Mouse (Mus musculus) lung, postnatal 0 days (tissue): ENCODE data around the gene Bckdhb. TPM values are rescaled to one million over a fixed set of nuclear protein-coding genes. Genes with fewer than 3 reads are reported as not detected.

Experiments
- ATAC-seq: fragments of 200-750 bp; cut with Nextera tagmentation; 2 replicates; pipeline ENCODE4 v1.8.0; 2017; ENCODE audit warnings: moderate library complexity
- DNase-seq: peaks from one replicate; pipeline ENCODE4 v3.0.0-alpha.2; 2016; ENCODE audit warnings: low spot score
- H3K27ac ChIP-seq: fragments of 300-500 bp; sonication (generic); 2 replicates; pipeline ENCODE4 v1.5.1; 2014; ENCODE audit warnings: antibody characterized with exemption, mild to moderate bottlenecking, low read length, mixed read lengths
- H3K27me3 ChIP-seq: fragments of 300-500 bp; sonication (generic); replicated peaks from 2 replicates; pipeline ENCODE4 v1.6.1; 2014; ENCODE audit warnings: low read length, mixed read lengths; ENCODE audit not compliant: insufficient read depth
- H3K36me3 ChIP-seq: fragments of 300-500 bp; sonication (generic); 2 replicates; pipeline ENCODE4 v1.6.1; 2014; ENCODE audit warnings: low read length, mixed read lengths; ENCODE audit not compliant: insufficient read depth
- H3K4me1 ChIP-seq: fragments of 300-500 bp; sonication (generic); 2 replicates; pipeline ENCODE4 v1.6.1; 2014; ENCODE audit warnings: antibody characterized with exemption, low read depth, low read length, mixed read lengths; ENCODE audit not compliant: insufficient read depth
- H3K4me2 ChIP-seq: fragments of 300-500 bp; sonication (generic); replicated peaks from 2 replicates; pipeline ENCODE4 v1.6.1; 2014; ENCODE audit warnings: low read depth, mild to moderate bottlenecking, low read length, moderate library complexity, mixed read lengths
- H3K4me3 ChIP-seq: fragments of 300-500 bp; sonication (generic); 2 replicates; pipeline ENCODE4 v1.5.1; 2014; ENCODE audit warnings: low read depth, low read length
- H3K9ac ChIP-seq: fragments of 300-500 bp; sonication (generic); replicated peaks from 2 replicates; pipeline ENCODE4 v1.6.1; 2014; ENCODE audit warnings: low read depth, mild to moderate bottlenecking
- H3K9me3 ChIP-seq: fragments of 300-500 bp; sonication (generic); 2 replicates; pipeline ENCODE4 v1.6.1; 2016; ENCODE audit warnings: low read length, mixed read lengths
- CTCF ChIP-seq: IDR thresholded peaks from 2 replicates; pipeline ENCODE4 v1.5.1; 2016; ENCODE audit warnings: antibody characterized with exemption, mild to moderate bottlenecking
- EP300 ChIP-seq: IDR thresholded peaks from 2 replicates; pipeline ENCODE4 v1.6.1; 2016; ENCODE audit warnings: antibody characterized with exemption, mild to moderate bottlenecking, control low read depth
- WGBS: fragments of 180-500 bp; shearing (Covaris S2); extraction: QIAGEN DNeasy Blood & Tissue Kit; methylation state at CpG from one replicate; pipeline ENCODE4 v1.1.7; 2014; 5-methylcytosine and 5-hydroxymethylcytosine counted together
- polyA plus RNA-seq: library from polyadenylated mRNA; unstranded; fragments of >200 nt; fragmentation: Nextera tagmentation; extraction: Ambion mirVana; gene quantifications from 2 replicates; pipeline ENCODE4 v1.2.1, GENCODE M21; 2015

Bckdhb gene
- polyA plus RNA-seq, 1 experiment from 2014 or later, result 11.8 TPM

DNA sequence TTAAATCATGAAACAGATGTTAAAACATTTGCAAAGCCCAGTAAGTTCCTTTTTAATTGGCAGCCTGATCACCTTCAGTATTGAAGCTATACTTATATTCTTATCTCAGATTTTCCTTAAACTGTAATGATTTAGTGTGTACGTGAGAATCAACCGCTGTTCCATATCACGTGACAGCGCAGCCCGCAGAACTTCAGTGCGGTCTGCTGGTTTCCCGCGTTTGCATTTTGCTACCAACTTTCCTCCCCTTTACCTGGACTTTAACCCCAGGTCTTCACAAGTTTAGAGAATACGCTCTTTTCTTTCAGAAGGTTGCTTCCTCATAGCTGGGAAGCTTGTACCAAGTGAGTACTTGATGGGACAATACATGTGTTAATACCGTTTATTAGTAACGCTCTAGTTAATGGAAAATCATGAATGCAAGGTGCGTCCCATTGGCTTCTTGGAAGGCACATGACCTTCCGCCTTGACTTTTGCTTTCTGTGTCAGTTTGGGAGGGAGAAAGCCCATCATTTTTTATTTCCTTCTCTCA lies 171.6 kb downstream of the Bckdhb start:
- DNase-seq, result no peak
- H3K36me3 ChIP-seq, result no peaks in the 10 kb centered on the region
- no peak for ATAC-seq

DNA sequence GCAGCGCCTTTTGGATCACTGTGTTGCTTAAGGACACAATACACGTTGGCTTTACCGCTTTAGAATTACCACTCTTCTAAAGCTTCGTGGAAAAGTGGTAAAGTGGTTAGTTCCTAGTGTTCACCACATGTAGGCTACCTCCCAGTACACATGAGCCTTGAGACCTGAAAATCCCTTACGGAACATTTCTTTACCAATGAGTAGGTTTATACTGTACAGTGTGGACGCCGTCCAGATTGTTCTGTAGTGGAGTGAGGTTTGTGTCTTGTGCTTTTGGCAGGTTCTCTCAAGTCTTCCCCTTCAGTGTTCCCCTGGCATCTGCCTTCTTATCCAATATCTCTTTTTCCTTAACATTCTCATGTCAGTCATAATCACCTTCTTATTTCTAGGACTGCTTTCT lies 178.4 kb downstream of the Bckdhb start:
- Histone ChIP-seq H3K4me2 (no peak overlapping the region), H3K4me3 (no peak overlapping the region), H3K27me3 (no peaks in the 10 kb centered on the region), H3K36me3 (no peaks in the 10 kb centered on the region), H3K9me3 (no peaks in the 10 kb centered on the region), H3K4me1 (no peaks in the 10 kb centered on the region), H3K9ac (no peak overlapping the region), H3K27ac (no peak overlapping the region)
- DNase-seq, result no peak
- WGBS, result 92% methylated on average over 7 of the region's 7 CpGs
- no peak for TF ChIP-seq EP300
- TF ChIP-seq CTCF, result no peak
- no peak for ATAC-seq

More for the DNA sequence above, 171.6 kb downstream of the Bckdhb start:
- Histone ChIP-seq H3K27ac (no peak overlapping the region), H3K9ac (no peak overlapping the region), H3K4me1 (no peaks in the 10 kb centered on the region), H3K27me3 (no peaks in the 10 kb centered on the region), H3K4me3 (no peak overlapping the region), H3K9me3 (no peaks in the 10 kb centered on the region), H3K4me2 (no peak overlapping the region)
- 96% methylated on average over 13 of the region's 13 CpGs for WGBS
- TF ChIP-seq EP300, result no peak
- no peak for TF ChIP-seq CTCF

DNA sequence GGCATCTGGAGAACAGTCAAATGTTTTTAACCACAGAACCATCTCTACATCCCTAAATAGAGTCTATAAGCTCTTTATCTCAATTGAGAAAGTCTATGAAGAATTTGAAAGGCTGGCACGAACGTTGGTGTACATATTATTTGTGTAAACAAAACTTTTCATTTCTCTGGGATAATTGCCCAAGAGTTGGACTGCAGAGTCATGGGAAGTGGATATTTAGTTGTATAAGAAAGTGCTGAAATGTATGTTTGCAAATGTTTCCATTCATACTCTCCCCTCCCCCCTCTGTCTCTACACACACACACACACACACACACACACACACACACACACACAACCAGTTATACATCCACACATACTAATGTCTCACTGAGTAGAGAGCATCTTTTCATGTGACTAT lies 181.5 kb downstream of the Bckdhb start:
- Histone ChIP-seq H3K9ac (no peak overlapping the region), H3K27me3 (no peaks in the 10 kb centered on the region), H3K9me3 (no peaks in the 10 kb centered on the region), H3K36me3 (no peaks in the 10 kb centered on the region), H3K27ac (no peak overlapping the region), H3K4me2 (peak overlapping the region; percentile 45; the same call in 1 of the 2 replicates), H3K4me3 (no peak overlapping the region), H3K4me1 (no peaks in the 10 kb centered on the region)
- peak; percentile 27 for DNase-seq
- 9% methylated on average over 2 of the region's 2 CpGs for WGBS
- no peak for TF ChIP-seq EP300
- no peak for TF ChIP-seq CTCF
- no peak for ATAC-seq

DNA sequence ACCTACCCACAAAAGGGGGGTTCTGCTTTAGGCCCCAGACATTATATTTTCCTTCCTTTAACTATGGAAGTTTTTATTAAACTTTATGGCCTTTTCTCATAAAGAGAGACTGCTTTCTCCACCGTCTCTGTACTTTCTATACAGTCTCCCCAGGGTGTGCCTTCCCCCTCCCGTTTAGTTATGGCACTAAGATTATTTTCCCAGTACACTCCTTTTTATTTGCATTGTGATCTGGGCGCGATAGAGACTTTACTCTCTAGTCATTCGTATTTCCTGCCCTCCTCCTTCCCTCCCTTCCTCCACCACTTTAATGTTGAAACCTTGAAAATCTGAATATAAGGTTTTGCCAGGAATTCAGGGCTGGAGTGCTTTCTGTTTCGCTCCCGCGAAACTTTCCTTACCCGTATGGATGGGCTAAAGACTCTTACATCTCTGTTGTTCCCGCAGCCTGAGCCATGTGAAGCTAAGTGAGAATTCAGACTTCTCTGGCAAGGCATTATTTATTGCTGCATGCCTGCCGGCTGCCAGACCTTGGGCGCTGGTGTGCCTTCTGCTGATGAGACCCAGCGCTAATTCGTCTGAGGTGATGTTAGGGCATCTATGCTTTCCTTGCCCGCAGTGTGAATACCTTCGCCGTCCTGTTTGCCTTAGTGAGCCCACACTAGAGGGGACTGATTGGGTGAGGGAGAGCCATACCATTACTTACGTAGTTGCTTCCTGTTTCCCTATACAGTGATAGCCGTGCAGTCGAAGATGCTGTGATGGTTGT lies 182.3 kb downstream of the Bckdhb start:
- Histone ChIP-seq H3K4me2 (peak overlapping the region; percentile 45), H3K9me3 (no peaks in the 10 kb centered on the region), H3K27me3 (no peaks in the 10 kb centered on the region), H3K27ac (no peak overlapping the region), H3K36me3 (no peaks in the 10 kb centered on the region), H3K4me3 (peak overlapping the region; percentile 8), H3K4me1 (no peaks in the 10 kb centered on the region), H3K9ac (0 out of 2 replicates have a peak overlapping the region, but pooled peaks have one; percentile 8)
- ATAC-seq, result no peak
- no peak for TF ChIP-seq EP300
- TF ChIP-seq CTCF, result no peak
- 37% methylated on average over 20 of the region's 20 CpGs for WGBS
- DNase-seq, result peak; percentile 29

DNA sequence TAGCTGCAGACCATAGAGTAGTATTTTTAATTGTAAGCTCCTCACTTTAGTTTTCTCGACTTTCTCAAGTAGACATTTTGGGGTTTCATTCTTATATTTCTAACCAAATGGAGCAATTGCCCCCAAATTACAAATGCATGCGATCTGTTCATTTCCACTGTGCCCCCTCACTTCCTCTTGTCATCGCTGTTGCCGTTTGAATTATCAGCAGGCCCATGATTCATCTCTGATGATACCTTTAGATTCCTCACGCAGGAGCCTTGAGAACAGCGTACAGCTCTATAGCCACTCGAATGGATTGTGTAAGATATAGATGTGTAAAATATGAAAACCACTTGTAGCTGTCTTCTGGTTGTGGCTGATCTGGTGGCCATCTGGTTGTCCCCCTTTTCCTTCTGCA lies 183.6 kb downstream of the Bckdhb start:
- no peak for DNase-seq
- no peak for ATAC-seq
- H3K4me3 ChIP-seq, result no peak overlapping the region

DNA sequence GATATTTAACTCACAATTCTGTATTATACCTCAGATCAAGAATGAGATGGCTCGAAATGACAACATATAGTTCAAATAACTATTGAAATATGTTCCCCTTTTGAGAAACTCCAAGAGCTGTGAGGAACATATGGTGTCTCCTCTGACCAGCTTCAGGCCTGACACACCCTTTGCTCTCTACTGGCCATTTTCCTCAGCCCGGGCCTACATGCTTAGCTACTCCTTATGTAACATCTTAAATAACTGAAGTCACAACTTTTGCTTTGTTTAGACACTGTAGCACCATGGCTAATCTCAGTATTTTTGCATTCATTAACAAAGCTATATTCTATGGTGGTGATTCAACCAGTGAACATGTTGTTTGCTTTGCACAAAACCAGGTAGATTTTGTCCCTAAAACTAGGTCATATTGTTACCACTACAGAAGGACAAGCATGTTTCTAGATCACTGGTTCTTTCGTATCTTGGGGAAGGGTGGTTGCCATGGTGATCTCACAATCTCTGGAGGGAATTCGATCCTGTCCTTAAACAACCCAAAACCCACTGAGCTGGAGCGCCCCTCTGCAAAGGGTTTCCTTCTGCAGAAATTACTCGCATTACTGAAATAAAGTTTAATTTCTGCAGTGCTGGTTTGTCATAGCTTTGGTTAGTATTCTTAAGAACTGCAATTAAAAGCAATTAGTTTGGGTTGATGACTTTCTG lies 185.0 kb downstream of the Bckdhb start:
- ATAC-seq, result no peak
- 62% methylated on average over 6 of the region's 6 CpGs for WGBS
- DNase-seq, result no peak

More for the DNA sequence above, 183.6 kb downstream of the Bckdhb start:
- H3K27ac ChIP-seq, result no peak overlapping the region
- H3K4me2 ChIP-seq, result no peak overlapping the region
- WGBS, result 78% methylated on average over 7 of the region's 7 CpGs
- TF ChIP-seq CTCF (no peak), EP300 (no peak)
- no peaks in the 10 kb centered on the region for H3K4me1 ChIP-seq
- no peaks in the 10 kb centered on the region for H3K9me3 ChIP-seq
- no peak overlapping the region for H3K9ac ChIP-seq
- H3K36me3 ChIP-seq, result no peaks in the 10 kb centered on the region
- H3K27me3 ChIP-seq, result no peaks in the 10 kb centered on the region

More for the DNA sequence above, 185.0 kb downstream of the Bckdhb start:
- Histone ChIP-seq H3K27me3 (no peaks in the 10 kb centered on the region), H3K9me3 (no peaks in the 10 kb centered on the region), H3K36me3 (no peaks in the 10 kb centered on the region), H3K9ac (no peak overlapping the region), H3K4me2 (no peak overlapping the region), H3K27ac (no peak overlapping the region), H3K4me1 (no peaks in the 10 kb centered on the region), H3K4me3 (no peak overlapping the region)
- no peak for TF ChIP-seq CTCF
- TF ChIP-seq EP300, result no peak
